Mouse (Mus musculus): ENCODE data around the gene Elmo1. TPM values are rescaled to one million over a fixed set of nuclear protein-coding genes. Genes with fewer than 3 reads are reported as not detected.

Elmo1 gene
- total RNA-seq, 2 experiments from 2014 or later = 8.3 to 15.0 TPM

DNA sequence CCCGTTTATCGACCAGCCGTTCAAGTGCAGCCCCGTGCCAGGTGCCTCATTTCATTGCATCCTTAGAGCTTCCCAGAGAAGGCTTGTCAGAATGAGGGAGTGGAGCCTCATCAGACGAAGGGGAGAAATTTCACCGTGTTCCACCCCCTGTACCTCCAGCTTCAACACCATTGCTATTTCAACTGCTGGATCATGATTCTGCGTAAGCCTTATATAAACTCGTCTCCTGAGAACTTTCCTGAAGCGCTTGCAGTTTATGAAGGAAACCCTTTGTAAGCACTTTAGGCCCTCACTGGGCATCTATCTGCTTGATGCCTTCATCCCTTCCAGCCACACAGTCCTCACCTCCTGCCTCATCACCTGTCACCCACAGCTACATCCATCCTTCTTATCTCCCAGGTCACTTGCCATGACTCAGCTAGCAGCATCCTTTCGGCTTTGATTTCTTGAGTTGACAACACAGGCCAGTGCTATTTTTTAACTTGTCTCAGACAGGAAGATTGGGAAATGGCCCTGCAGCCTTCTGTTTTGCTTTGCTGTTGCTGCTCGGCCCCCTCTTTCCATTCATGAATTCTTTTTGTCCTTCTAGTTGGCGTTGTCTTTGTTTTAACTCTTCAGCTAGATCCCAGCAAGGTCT, 456.3 kb downstream of the Elmo1 start:
- no peak for ATAC-seq (replicated peaks; ENCODE audit: low FRiP score, poor library complexity, severe bottlenecking)

DNA sequence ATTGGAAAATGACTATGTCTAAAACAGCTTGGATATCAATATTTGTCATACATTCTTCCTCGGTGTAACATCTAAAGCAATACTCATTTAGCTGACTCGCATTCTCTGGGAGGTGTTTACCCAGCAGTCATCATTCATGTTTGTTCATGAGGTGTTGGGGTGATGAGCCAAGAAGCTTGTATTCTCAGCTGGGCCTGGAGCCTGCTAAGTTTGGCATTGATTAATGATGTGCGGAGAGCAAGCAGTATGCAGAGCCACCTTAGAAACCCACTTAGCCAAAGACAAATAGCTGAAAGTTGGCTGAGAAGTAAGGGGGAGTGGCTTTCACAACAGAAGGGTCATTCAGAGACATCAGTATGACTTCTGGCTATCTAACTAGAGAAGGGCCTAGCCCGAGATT, 459.6 kb downstream of the Elmo1 start:
- ATAC-seq (replicated peaks; ENCODE audit: low FRiP score, poor library complexity, severe bottlenecking) = no peak

DNA sequence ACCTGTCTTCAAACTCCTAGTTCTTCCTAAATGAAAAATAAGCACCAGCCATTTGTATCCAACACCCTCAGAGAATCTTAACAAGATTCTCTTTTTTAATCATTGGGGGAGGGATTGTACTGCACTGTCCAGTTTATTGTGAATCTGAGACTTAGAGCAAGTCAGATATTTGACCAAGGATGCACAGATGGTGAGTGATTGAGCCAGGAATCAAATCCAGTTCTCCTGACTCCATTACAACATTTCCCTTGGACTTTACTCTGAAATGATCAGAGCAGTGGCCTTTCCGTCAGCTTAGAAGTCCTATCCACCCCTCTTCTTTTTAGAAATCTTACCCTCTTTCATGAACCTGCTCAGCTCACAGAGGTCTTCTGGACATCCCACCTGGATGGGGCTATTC, 461.2 kb downstream of the Elmo1 start:
- ATAC-seq (replicated peaks; ENCODE audit: low FRiP score, poor library complexity, severe bottlenecking) = no peak

DNA sequence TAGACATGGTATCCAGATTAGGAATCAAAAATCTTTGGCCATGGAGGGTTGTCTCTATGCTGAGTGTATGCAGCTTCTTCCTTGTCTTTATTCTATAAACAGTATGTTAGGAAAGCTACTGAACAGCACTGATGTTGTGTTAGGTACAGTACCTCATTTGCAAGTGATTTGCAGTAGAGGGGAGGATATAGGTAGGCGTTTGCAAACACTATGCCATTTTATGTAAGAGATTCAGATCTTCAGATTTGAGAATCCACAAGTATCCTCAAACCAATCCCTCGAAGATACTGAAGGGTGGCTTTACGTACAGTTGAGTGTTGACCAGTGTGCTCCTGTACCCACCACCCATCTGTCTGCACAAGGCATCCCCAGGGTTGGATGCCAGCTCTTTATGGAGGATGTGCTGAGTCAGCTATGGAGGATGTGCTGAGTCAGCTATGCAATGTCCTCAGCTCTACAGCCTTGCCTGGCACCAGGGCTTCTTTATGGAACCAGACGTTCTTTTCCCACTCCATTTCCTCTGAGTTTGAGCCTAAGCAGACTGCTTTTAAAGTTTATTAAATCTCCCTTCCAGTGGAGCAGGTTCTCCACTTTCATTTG, 465.6 kb downstream of the Elmo1 start:
- no peak for ATAC-seq (replicated peaks; ENCODE audit: low FRiP score, poor library complexity, severe bottlenecking)

DNA sequence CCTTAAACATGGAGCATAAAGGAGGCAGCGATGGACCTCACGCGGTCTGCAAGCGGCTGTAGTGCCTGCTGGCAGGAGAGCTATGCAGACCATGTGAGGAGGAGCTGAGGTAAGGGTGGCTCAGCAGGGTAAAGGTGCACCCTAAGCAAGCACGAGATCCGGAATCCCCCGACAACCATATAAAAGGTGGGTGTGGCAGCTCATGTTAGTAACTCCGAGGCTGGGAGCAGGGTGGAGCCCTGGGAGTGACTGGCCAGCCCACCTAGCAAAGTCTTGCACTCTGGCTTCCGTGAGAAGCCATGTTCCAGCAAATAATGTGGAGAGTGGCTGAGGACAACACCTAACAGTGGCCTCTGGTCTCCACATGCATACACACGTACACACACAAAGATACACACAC, 466.3 kb downstream of the Elmo1 start:
- ATAC-seq (replicated peaks; ENCODE audit: low FRiP score, poor library complexity, severe bottlenecking) = no peak

DNA sequence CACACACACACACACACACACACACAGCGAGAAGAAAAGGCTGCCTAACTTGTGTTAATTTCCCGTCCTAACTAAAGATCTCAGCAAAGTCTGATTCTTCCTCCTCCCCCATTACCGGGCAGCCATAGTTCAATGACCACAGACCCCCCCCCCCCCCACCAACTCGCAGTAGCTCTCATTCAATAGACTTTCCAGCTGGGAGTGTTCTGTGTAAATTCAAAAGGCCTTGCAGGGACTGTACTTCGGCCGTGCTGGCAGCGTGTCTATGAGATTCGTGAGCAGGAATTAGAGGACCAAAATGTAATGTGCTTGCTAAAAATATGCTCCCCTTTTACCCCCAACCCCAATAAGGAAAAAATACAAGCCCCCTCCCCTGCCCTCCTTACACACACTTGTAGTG, 466.8 kb downstream of the Elmo1 start:
- no peak for ATAC-seq (replicated peaks; ENCODE audit: low FRiP score, poor library complexity, severe bottlenecking)

DNA sequence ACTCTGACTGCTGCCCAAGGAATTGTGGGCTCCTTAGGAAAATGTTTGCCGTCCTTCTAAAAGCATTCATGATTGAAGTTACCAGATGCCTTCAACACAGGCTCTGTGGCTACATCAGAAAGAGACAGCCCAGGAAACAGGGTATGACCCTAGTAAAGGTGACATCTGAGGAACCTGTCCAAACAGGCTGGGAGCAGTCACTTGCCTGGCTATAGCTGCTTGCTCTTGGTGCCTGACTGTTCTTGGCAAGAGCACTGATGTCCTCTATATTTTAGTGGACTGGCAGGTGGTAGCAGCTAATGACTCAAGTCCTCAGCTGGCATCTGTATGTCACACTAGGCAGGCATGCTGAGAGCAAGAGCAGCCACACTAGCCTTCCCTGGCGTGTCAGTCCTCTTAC, 468.0 kb downstream of the Elmo1 start:
- ATAC-seq (replicated peaks; ENCODE audit: low FRiP score, poor library complexity, severe bottlenecking) = no peak

DNA sequence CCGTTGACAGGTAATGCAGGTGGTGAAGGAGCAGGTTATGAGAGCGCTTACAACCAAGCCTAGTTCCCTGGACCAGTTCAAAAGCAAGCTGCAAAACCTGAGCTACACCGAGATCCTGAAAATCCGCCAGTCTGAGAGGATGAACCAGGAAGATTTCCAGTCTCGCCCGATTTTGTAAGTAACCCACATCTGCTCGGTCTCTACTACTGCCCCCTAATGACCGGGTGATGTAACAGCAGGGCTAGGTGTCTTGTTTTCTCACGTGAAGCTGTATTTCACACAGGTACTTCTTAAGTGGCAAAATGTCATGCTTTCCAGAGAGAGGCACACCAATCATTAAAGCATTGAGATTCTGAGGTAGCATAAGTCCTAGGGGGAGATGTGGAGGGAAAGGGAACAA, 474.0 kb downstream of the Elmo1 start:
- no peak for ATAC-seq (replicated peaks; ENCODE audit: low FRiP score, poor library complexity, severe bottlenecking)

DNA sequence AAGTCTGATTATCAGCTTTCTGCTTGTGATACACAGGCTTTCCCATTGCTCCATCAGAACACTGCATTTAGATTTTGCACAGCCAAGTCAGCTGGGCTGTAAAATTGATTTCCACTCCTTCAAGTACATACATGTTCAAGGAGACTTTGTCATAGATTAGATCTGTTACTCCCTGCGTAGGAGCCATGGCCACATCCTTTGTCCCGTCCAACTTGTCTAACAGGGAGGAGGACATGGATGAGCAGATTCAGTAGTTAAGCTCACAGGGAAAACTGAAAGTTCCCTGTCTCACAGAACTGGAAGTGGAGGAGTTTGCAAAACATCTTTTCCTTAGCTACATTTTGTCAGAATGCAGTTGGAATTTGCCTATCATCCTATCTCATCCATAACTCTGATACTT, 484.8 kb downstream of the Elmo1 start:
- no peak for ATAC-seq (replicated peaks; ENCODE audit: low FRiP score, poor library complexity, severe bottlenecking)

DNA sequence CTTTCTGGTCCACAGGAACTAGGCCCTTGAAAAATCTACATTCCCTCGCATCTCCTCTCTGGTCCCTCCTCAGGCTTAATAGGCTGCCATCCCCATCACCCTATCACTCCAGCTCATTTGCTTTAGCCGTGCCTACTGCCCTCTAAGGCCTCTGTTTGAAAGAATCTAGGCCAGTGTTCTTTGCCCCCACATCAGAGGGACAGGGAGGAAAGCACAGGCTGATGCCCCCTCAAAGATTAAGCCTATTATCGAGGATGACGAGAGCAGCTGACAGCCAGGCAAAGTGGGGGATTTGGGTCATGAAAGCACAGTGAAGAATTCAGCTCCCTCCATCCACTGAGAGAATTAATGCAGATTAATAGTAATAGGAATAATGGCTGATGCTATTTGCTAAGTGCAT, 495.5 kb downstream of the Elmo1 start:
- ATAC-seq (replicated peaks; ENCODE audit: low FRiP score, poor library complexity, severe bottlenecking) = no peak

DNA sequence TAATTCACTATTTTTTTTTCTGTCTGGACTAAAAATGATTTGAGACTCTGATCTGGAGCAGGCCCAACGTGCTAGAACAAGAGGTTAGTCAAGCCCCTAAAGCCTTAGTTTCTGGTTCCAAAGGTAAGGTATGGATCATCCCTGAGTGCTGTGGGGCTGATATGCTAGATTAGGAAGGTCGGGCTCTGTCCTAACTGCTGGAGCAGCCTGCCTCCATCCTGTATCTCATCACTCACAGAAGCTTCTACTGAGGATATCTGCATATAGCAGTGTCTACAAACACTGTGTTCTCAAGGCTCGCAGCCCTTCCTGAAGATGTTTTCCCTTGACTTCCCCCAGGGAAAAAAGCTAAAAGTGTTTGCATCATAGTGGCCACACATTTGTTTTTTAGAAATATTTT, 496.1 kb downstream of the Elmo1 start:
- no peak for ATAC-seq (replicated peaks; ENCODE audit: low FRiP score, poor library complexity, severe bottlenecking)

DNA sequence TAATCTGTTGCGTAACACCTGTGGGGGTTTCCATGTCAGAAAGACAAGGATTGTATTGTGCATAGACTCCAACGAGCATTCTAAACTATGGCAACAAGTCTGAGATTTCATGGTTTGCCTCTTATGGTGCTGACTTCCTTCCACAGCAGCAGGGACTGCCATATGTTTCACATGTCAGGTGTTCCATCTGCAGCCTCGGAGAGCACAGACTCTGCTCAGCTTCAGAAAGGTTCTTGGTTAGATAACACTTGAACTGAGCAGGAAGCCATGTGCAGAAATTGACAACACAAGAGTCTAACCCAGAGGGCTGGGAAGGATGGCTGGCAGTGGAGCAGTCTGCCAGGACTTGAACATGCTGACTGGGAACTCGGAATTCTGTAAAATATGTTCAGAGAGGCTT, 500.6 kb downstream of the Elmo1 start:
- no peak for ATAC-seq (replicated peaks; ENCODE audit: low FRiP score, poor library complexity, severe bottlenecking)

DNA sequence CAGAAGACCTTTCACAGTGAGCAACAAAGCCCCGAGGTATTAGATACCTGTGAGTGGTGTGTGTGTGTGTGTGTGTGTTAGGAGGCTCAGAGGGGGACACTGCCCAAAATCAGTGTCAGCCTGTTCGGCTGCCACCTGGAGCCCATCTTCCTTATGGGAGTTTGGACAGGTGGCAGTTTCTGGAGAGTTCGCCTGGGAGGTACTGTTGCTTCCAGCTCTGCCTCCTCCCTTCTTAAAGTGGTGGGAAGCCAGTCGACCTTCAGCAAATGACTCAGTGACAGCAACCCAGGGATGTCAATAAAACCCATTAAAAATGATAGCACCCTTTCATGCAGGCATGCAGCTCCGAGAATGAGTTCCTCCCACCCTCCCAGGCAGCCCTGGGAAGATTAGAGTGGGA, 506.9 kb downstream of the Elmo1 start:
- no peak for ATAC-seq (replicated peaks; ENCODE audit: low FRiP score, poor library complexity, severe bottlenecking)

DNA sequence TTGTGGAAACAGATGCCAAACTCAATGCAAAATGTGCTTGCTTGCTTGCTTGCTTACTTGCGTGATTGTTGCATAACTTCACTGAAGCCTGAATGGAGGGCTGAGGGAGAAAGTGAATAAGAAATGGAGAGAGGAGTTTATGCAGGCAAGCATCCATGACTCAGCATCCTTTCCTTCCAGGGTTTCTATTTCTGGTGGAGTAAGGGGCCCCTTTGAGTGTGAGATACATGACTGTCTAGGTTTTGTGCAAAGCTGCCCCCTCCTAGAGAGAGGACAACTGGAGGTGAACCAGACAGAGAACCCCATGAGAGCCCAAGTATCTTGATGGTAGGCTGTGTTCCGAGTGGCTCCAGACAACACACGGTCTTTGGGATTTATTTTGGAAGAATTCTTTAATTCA, 508.2 kb downstream of the Elmo1 start:
- ATAC-seq (replicated peaks; ENCODE audit: low FRiP score, poor library complexity, severe bottlenecking) = no peak

DNA sequence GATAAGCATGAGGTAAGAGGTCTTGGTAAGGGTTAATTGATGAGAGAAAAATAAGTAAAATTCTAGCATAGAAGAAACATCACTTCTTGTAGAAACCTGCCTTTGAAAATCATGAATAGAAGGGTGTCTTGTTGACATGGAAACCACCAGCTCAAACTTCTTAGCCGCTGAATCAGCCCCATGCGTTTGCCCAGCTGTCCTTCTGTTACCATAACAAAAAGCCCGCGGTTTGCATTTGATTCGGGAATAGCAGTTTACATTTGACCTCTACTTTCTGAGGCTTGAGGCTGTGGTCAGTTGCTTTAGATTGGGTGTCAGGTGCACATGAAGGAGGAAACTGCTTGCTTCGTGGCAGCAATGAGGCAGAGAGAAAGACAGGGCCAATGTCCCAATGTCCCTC, 509.9 kb downstream of the Elmo1 start:
- ATAC-seq (replicated peaks; ENCODE audit: low FRiP score, poor library complexity, severe bottlenecking) = no peak

DNA sequence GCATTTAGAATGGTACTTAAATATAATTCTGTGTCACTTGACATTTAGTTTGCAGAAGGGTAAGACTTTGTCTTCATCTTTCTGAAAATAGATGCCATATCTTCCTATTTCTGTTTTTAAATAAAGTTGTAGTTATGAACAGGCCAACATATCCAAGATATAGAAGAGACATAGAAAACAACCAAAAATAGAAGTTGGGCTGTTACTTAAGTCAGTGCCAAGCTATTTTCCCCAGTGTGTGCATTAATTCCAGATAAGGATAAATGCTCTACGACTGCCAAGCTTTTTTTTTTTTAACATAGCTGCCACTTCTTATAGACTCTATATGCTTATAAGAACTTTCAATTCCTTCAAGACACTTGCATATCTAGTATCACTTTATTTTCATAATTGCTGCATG, 511.0 kb downstream of the Elmo1 start:
- no peak for ATAC-seq (replicated peaks; ENCODE audit: low FRiP score, poor library complexity, severe bottlenecking)

DNA sequence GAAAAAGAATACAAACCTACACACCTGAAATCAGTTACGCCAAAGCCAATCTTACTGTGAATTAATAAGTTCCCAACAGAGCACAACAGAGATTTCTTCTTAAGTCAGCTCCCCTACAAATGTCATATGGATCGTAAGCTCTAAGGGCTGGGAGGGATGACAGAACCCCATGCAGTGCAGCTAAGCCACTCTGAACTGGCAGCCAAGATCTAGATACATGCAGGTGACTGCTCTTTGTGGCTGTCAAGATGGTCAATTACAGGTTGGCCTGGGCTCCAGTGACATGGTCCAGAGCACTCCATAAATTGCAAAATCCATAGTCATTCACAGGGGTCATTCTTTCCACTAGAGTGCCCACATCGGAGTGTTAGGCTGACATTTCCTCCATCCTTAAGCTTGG, 516.5 kb downstream of the Elmo1 start:
- no peak for ATAC-seq (replicated peaks; ENCODE audit: low FRiP score, poor library complexity, severe bottlenecking)

DNA sequence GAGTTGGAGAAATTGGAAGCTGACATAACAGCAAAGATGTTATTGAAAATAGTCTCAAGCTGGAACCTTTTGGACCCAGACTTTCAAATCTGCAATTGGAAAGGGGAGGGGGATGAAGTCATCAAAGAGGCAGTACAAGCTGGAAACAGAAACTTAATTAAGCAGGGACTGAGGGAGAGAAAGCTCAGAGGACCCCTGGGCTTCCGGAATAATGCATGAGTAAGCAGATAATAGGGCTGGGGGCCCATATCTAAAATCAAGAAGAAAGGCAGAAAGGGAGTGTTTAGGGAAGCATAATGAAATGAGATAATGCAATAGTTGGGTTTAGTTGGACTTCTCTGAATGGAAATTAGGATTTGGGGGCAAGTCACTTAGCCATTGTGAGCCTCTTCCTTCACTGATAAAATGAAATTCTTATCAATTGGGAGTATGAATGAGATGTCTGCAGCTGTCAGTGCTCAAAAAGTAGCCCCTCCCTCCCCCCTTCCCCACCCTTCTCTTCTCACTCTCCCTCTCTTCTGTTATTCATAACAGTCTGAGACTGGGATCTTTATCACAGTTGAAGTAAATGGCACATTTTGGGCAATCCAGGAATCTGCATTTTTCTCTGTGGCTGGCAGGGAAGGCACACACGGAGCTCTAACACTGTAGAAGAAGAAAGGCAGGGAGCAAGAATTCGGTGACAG, 518.8 kb downstream of the Elmo1 start:
- no peak for ATAC-seq (replicated peaks; ENCODE audit: low FRiP score, poor library complexity, severe bottlenecking)

DNA sequence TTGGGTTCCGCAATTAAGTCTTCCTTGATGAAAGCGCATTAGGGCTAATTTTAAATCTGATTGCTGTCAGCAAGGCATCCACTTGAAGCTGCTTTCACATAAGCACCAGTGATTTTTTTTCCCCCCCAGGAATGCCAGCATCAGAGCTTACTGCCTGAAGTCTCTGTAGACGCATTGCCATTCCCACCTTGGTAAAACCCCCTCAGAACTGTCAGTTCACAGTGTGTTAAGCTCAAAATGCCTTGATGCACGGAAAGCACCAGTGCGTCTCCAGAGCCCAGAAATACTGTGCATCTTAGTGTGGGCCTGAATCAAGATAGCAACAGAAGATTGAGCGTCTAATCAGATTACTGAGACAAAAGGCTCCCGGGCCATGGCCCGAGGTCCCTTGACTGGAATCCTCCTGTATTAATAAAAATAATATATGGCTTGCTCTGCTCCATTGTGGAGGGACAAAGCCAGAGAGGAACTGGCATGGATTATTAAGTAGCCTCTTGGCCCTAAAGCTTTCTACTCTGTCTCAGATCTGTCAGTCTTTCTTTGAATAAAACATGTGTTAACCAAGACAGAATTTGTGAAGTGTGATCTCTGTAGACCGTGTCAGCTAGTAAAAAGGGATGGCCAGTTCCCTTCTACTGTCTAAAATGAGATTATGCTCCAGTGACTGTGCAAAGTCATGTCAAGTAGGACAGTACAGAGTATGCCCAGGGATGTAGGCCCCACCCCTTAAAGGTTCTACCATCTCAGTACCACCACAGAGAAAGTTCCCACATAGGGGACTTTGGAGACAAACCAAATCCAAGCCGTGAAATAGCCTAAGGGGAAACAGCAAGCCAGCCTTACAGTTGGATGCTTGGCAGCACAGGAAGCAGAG, 525.4 kb downstream of the Elmo1 start:
- ATAC-seq (replicated peaks; ENCODE audit: low FRiP score, poor library complexity, severe bottlenecking) = no peak

DNA sequence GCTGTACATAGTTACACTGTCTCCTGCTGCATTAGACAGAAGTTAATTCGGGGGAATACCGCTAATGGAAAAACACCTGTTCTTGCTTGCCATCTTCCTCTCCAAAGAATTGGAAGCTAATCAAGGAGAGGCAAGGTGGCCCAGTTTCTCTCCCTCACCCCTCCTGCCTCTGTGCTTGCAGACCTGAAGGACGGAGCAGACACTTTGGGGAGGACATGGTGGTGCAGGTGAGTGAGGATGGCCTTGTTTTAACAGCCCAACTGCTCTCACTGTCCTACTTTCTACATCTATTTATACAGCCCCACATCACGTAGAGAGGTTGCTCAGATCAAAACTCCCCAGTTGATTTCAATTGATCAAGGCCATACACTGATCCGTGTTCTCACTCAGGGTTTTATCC, 529.5 kb downstream of the Elmo1 start:
- ATAC-seq (replicated peaks; ENCODE audit: low FRiP score, poor library complexity, severe bottlenecking) = no peak

All from erythroblast, adult 5-6 weeks (primary cell).